Mouse (Mus musculus) spleen, adult 12 weeks (tissue): ENCODE measurements around the gene Ppp1r9b.
A peak's percentile ranks its signal among the peaks of the same experiment; 100 is the strongest.

ENCODE experiments used
- DNase-seq: peaks from one replicate; pipeline ENCODE4 v3.0.0; 2022; ENCODE audit warnings: low spot score

Gene Ppp1r9b

DNA sequence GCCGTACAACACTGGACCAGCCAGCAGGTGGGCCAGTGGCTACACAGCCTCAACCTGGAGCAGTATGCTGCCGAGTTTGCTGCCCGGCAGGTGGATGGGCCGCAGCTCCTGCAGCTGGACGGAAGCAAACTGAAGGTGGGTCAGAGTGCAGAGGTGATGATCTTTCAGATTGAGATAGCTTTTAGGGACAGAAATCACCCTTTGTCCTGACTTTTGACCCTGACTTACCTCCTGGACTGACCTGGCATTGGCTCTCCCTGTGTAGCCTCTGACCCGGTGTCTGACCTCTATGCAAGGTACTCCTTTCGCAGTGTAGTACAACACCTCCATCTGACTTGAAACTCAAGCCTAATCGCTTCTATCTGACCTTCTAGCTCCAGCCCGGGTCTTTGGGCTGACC is 32.6 kb downstream of the Ppp1r9b start:
- DNase-seq: no peak

DNA sequence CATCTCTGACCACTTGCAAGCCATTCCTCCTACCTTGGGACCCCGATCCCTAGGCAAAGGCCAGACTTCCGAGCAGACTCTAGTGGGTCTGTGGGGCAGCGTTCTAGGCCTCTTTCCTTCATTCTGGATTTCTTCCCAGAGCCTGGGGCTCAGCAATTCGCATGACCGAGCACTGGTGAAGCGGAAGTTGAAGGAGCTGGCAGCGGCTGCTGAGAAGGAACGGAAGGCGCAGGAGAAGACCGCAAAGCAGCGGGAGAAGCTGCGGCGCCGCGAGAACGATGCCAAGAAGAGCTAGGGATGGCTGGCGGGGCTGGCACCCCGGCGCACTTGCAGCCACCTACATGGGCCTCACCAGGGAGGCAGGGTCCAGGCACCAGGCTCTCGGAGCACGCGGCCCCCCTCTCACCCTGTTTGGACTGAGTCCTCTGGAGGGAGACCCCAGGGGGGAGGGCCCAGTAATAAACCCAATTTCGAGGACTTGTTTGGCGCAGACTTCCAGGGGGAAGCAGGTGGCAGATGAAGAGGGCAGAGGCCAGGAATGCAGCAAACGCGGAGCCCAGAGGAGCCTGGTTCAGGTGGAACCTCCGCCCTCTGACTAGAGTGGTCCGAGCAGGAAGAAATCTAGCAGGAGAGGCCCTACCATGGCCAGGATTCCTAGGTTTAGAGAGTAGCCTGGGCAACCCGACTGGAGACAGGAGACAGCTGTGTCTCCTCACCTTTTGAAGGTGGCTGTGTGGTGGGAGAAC is 33.8 kb downstream of the Ppp1r9b start:
- no peak for DNase-seq

DNA sequence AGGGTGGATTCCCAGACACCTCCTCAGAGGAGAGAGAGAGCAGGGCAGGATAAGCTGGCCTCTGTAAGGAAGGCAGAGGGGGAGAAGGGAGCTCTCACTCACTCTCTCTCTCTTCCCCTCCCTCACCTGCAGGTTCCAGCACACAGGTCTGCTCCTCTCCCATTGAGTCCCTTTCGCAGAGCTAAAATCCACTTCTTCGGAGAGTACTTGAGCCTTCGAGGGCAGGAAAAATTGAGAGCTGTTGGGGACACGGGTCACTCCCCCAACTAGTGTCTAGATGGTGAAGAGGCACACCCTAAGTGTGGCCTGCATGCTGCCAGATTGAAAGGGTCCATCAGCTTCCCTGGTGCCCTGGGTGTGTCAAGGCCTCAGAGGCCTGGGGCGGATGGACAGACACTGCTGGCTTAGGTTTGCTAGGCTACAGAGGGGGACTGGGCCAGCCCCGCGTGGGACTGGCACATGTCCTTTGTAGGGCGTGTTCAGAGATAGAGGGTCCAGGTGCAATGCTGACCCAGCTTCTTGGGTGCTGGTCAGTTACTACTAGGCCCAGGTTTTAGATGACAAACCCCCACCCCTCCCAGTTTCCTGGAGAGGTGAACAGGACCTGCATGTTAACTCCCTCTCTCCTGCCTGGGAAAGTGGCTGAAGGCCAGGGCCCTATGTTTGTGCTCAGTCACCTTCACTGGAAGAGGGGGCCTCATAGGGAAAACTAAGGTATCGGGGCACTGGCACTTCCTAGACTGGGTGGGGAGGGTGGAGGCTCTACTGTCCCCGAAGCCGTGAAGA is 34.6 kb downstream of the Ppp1r9b start:
- DNase-seq: no peak

DNA sequence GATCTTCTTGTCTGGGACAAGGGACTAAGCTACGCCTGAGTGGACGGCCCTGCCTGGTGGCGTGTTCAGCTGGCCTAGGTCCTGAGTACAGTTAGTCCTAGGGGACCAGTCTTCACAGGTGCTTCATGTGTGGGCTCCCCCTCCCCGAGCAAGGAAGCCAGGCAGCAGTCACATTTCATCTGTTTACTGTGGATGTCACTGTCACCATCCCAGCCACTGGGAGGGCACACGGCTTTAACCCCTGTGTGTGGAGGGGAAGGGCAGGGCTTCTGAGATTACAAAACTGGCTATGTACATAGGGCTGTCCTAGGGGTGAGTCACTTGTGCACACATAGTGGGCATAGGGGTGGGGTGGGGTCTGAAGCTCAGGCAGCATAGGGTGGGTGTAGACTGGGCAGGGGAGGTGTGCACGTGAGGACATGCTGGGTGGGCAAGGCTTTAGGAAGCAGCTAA is 35.3 kb downstream of the Ppp1r9b start:
- no peak for DNase-seq

DNA sequence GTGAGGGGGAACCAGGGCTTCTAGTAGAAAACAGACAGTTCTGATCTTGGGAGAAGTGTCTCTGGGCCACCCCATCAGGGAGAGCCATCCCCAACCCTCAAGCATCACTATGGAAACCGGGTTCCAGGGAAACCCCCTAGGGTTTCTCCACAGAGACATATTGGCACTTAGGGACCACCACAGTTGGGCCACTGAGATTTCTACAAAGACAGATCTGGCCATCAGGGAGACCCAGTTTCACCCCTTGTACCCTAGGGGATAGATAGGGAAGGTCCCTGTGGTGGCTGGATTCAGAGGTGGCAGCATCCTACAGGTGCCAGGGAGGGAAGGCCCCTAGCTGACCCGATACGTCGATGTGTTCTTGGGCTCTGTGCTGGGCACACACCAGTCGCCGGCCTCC is 36.0 kb downstream of the Ppp1r9b start:
- no peak for DNase-seq

DNA sequence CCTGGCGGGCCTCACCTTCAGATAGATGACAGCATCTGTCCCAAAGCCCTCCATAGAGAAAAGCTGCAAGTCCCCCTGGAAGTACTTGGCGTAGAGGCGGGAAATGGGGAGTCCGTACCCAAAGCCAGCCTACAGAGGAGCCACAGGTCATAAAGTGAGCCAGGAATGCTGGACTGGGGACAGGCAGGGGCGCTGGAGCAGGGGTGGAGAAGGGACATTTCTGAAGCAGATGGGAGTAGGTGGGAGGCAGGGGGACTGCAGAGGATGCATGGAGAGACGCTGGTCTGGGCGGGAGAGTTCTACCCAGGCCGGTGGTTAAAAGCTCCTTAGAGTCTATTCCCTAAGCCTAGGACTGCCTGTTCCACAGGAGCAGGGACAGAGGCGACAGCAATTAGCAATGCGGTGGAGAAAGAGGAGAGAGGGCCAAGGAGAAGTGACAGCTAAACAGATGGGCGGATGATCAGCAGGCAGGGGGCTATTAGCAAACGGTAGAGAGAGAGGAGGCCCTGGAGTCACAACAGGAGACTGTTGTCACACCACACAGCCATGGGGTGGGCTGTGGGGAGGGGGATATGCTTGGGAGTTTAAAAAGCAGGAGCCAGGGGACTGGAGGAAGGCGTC is 37.1 kb downstream of the Ppp1r9b start:
- no peak for DNase-seq

DNA sequence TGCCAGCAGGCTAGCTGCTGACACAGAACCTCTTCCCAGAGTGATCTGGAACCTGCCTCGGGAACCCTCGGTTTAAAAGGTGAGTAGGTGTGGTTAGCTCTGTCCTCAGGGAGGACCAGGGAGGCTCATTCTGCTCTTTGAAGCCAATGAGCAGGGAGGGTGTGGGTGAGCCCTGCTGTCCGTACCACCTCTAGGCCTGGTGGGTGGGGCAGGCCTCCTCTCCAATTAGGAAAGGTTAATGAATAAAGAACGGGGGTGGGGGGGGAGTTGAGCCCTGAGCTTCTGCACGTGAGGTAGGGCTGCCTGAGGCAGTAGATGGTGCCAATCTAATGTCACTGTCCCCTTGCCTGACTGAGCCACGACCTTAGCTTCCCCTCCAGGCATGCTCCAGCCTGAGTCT is 42.1 kb downstream of the Ppp1r9b start:
- no peak for DNase-seq

DNA sequence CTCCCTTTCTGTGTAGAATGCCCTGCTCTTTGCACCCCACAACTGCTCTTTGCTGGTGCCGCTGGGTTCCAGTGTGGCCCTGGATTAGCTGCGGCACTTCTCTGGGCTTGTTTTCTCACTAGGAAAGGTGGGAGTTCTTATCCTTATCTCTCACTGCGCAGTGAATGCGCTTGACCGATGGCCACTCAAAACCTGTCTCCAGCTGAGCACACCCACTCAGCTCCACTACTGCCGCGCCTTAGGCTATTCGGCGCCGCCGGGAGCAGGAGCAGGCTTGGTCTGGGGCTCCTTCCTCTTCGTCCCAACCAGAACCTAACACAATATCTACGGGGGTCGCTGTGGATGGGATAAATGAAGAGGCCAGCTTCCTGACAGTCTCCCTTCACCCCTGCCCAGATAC is 42.8 kb downstream of the Ppp1r9b start:
- no peak for DNase-seq

DNA sequence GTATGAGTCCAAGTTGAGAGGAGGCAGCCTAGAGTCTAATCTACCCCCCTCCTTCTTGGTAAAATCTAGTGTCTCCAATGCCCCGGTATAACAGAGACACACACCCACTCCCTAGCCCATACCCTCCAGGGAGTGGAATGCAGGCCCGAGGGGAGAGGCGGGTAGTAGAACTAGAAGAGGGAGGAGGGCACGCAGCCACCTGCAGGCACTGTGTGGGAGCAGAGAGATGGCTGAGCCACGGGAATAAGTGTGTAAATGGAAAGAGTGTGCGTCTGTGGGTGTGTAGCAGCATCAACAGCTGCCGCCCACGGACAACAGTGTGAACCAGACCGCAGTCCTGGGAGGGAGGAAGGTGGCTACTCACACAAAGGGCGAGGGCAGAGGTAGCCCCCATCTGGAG is 44.1 kb downstream of the Ppp1r9b start:
- DNase-seq: no peak

DNA sequence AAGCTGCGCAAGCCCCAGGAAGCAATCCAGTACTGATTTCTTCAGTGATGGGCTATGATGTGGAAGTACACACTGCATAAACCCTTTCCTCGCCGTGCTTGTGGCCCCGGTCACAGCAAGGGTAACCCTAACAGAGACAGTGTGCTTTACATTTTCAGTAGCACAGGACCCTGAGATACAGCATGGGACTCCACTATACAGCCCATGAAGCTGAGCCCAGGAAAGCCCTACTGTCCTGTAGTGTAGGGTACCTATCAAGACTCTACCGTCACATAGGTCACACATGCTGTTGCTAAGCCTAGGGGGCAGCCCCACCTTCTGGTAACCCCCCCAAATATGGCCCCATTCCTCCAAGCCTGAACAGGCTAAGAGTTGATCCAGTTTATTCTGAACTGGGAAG is 45.7 kb downstream of the Ppp1r9b start:
- DNase-seq: no peak

DNA sequence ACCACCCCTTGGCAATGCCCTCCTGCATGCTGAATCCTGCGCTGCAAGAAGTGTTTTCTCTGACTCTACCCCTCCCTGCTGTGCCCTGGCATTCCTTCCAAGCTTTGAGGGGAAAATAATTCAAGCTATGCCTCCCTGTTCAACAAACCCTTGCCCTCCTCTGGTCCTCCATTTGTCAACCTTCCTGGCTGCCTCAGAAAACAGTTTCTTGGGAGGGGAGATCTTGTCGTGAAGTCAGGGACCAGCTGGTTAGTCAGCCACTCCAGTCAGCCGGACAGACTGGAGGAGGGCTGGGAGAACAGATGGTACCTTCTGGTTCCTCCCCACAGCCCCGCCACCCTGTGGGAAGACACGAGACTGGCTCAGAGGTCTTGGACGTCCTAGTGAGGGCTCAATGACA is 46.5 kb downstream of the Ppp1r9b start:
- DNase-seq: no peak

DNA sequence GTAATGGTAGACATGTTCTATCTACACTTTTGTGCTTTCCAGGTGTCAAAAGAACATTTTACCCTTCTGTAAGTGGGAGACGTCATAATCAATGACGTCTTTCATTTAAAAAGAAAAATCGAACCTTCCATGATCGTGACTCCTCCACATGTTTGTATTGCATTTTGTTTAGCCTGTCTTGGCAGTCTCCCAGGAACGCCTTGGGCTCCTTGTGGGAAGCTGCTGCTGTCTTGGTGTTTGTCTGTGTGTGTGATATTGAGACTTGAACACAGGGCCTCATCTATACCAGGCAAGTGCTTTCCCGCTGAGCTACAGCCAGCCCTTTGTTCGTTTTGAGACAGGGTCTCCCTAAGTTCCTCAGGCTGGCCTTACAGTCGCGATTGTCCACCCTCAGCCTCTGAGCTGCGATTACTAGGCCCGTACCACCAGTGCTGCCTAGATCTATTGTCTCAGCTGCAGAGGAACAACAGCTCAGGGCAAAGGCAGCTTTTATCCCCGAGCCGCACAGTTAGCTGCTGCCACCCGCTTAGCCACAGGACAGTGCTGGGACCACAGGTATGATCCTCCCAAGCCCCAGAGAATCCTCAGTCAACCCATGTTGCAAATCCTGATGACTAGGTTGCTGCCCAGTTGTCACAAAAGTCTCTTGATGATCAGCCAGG is 47.5 kb downstream of the Ppp1r9b start:
- no peak for DNase-seq

DNA sequence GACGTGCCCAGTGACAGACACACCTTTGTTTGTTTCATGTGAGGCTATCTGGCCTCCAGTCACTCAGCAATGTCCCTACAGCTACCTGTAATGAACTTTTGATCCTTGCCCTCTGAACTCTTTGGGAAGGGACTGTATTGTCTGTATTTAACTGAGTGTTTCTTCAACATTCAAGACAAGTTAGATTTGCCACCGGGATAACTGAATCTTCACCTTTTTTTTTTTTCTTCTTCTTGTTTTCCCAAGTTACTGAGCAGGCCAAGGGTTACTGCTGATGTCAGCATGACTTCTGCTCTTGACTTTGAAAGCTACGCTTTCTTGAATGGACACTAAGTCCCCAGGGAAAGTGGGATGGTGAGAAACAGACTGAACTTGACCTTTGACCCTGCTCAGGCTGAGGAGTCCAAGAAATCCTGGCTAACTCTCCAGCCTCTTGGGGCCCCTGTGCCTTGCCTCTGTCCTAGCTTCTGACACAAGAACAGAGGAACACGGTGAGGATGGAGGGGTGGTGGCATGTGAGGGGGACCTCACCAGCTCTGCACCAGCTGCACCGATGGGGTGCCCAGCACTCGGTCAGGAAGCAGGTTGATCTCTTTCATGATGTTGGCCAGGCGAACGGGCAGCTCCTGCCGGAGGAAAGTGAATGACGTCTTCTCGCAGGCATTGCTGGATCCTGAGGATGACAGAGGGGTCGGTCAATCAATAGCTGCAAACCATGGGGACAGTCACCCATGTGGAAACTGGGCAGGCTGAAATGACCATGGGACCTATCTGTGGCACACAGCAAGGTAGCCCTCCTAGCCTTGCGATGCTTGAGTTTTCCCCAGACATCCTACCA is 48.2 kb downstream of the Ppp1r9b start:
- DNase-seq: no peak

DNA sequence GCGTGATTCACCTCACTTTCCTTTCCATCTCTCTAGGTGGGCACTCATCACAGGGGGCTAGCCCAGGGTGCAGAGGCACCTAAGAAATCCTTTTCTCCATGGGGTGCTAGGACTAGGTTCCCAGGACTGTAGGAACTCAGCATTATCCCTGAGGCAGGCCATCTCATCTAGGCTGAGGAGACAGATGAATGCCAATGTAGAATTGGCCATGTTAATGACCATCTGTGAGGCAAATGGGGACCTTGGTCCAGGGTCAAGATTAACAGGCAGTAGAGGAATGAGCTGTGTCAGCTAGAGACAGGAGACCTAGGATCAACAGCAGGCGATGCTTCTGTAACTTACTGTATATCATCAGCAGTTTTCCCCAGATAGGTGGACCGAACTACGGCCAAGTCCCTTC is 48.9 kb downstream of the Ppp1r9b start:
- no peak for DNase-seq

DNA sequence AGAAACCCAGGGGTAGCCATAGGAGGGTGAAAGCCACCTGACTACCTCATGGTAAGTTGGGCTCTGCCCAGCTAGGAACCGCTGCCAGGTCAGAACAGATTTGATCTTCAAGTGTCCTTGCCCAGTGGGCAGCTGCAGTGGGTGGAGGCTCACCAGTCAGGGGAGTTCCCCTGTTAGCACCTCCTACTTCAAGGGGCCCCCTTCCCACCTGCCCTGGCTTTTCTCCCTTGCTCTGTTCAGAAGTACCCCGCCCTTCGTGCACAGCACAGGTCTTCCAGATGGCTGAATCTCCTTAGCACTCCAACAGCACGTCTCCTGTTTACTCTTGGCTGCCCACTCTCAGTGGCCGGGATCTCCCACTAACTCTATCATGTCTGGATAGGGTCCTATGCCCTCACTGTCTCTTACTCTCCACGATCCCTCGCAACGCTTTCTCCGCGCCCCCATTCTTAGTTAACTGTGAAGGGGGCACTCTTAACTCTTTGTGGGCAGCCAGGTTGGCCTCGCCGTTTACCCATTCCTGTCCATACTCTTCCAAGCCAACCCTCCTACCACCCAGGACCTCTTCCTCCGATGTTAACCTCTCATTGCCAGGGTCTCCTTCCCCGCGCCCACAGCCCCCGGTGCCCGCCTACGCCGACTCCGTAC is 49.8 kb downstream of the Ppp1r9b start:
- DNase-seq: peak; percentile 19

DNA sequence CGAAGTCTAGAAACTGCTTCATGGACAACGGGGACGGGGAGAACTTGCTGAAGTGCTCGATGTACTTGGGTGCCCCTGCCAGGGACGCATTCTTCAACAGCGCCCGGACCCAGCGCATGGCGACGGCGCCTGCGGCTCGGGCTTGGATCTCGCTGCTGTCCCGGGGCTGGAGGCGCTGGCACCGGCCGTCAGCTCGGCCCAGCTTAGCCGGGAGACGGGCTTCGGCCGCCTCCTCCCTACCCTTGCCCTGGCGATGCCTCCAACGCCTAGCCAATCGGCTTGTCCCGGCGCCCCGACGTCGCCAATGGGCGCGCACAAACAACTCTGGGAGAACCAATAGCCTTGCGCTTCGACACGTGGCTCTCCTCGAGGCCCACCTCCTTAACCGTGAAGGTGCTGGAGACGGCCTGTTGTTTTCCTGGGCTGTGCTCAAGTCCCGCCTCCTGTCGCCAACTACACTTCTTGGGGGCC is 50.3 kb downstream of the Ppp1r9b start, which contains the start of gene Pdk2:
Gene Pdk2 (minus strand): TSS at position 216 of the 471 bp plus-strand sequence.
- peak; percentile 90 for DNase-seq

DNA sequence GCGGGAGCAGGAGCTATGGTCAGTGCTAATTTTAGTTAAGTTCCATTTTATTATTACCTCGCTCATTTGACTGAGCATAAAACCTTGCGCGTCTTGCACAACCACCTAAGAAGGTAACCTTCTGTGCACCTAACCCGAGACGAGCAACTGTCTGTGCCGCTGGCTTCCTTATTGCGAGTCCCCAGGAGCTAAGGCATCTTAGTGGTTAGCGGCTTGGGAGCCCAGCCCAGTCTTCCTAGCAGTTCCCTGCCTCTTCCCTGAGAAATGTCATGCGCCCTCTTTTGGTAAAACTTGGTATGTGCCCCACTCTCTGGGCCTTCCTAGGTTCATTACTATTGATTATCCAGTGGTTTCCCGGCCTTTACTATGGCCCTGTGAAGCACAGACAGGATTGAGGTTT is 51.3 kb downstream of the Ppp1r9b start:
- peak; percentile 67 for DNase-seq

DNA sequence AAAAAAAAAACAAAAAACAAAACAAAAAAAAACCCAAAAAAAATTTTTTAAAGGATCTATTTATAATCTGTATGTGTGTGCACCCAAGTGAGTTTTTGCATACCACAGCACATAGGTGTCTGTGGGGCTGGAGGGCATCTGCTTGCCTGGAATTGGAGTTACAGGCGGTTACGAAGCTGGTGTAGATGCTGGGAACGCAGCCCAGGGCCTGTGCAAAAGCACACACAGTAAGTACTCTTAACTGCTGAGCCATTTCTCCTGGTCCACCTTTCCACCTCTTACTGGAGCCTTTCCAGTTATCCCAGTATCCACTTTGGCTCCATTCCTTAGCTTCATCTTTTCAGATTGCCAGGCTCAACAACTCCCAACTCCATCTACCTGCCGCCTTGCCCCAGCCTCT is 52.2 kb downstream of the Ppp1r9b start:
- DNase-seq: no peak

DNA sequence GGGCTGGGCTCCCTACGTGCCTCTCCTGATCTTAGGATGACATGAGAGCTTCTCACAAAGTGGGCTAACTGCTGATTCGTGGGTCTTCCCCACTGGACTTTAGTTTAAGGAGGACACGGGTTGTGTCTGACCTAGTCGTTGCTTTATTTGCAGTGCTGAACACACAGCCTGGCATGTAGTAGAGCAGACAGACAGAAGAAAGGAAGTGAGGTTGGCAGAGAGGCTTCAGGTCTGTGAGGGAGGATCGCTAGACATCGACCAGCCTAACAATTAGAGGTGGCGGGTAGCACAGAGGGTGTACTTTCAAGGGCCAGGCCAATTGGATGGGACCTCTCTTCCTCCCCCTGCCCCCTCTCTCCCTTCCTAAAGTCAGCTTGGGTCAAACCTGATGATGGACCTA is 52.8 kb downstream of the Ppp1r9b start:
- no peak for DNase-seq

DNA sequence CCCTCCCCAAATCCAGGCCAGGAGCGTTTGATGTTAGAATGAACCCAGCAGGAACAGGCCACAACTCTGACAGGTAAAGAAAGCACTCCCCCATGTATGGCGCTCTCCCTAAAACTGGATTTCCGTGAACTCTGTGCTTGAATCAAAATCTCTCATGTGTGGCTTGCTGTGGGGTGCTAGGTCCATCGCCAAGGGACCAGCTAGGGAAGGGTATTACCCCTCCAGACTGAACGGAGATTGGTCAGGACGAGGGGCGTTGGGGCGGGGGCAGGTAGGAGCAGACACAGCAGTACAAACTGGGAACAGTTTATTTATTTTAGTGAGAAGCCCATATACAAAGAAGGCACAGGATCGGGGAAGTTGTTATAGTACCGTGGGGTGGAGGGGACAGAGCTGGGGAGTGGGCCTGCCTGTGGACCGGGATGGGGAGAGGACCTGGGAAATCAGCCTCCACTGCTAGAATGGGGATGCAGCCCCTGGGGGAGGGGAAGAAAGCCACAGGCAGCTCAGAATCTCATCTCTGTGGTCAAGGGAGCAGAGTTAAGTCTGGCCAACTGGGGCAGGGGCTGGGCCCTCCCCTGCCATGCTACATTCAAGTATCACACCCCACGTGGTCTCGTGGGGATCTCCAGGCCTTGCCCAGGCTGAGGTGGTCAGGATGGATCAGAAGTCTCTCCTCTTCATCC is 53.5 kb downstream of the Ppp1r9b start:
- no peak for DNase-seq
